Mouse (Mus musculus) CD4-positive, CD25-positive, alpha-beta regulatory T cell, adult 4 months (primary cell): ENCODE results near the gene H13. TPM values are rescaled to one million over a fixed set of nuclear protein-coding genes. Genes with fewer than 3 reads are reported as not detected.
"Not testable (repeated sequence)": the region's sequence is repeated elsewhere in the genome, so short reads cannot be mapped to it uniquely, and the experiment has no call there.

Experiments used
- ATAC-seq: one replicate; pipeline ENCODE4 v1.8.0; 2017
- polyA plus RNA-seq, 2 experiments: library from polyadenylated mRNA; unstranded; fragments of 100-300 nt; shearing (Covaris generic); gene quantifications; one replicate each; pipeline ENCODE4 v1.2.1; 2017

The H13 gene
- polyA plus RNA-seq, 2 experiments from 2014 or later: 76.1 to 76.2 TPM

DNA sequence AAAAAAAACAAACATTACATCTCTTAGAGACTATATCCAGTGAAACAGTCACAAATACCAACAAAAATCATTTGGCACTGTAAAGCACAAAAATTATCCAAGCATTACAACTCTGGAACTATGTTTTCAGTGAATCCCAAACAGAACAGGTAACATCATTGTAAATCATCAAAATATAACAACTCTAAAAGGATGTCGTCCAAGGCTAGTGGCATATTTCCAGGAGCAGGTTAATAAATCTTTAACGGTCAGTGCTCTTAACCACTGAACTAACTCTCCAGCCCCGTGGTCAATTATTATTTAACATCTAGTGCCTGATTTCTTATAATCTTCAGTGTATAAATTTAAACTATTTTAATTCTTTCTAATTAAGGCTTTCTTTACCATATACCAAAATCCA lies 3.1 kb upstream of the H13 start:
- ATAC-seq: not testable (repeated sequence)

GRCm38 (mm10) chr2:152669639-152670484 lies 601 bp downstream of the H13 start:
- peak; percentile 27 for ATAC-seq

- ATAC-seq: peak; percentile 41
These were observed 1.9 kb downstream of the H13 start for GRCm38 (mm10) chr2:152670983-152671641.

GRCm38 (mm10) chr2:152671642-152671999 lies 2.4 kb downstream of the H13 start:
- peak; percentile 72 for ATAC-seq

GRCm38 (mm10) chr2:152672166-152672565 lies 2.9 kb downstream of the H13 start:
- no peak for ATAC-seq

- no peak for ATAC-seq
These were observed 4.9 kb downstream of the H13 start for GRCm38 (mm10) chr2:152674148-152674547.

- ATAC-seq: no peak
These were observed 6.1 kb downstream of the H13 start for GRCm38 (mm10) chr2:152675252-152675791.

- peak; percentile 37 for ATAC-seq
These were observed 9.0 kb downstream of the H13 start for GRCm38 (mm10) chr2:152678302-152678701.

DNA sequence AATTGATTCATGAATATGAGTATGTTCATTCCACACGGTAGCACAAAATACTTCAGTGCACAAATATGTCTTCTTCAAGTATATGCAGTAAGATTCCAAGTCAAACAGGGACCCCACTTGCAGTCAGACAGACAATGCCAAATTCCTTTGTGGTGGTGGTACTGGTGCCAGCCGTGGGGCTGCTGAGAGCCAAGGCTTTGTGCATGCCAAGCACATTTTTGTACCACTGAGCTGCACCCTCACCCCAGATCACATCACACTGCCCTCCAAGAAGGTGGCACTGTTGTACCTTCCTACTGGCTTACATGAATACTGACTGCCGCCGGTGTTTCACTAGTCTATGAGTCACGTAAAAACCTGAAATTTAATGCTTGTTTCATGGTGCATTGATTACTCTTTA lies 9.7 kb downstream of the H13 start:
- ATAC-seq: no peak

- ATAC-seq: no peak
These were observed 10.6 kb downstream of the H13 start for GRCm38 (mm10) chr2:152679701-152680355.

GRCm38 (mm10) chr2:152683086-152683485 lies 13.8 kb downstream of the H13 start:
- ATAC-seq: no peak

DNA sequence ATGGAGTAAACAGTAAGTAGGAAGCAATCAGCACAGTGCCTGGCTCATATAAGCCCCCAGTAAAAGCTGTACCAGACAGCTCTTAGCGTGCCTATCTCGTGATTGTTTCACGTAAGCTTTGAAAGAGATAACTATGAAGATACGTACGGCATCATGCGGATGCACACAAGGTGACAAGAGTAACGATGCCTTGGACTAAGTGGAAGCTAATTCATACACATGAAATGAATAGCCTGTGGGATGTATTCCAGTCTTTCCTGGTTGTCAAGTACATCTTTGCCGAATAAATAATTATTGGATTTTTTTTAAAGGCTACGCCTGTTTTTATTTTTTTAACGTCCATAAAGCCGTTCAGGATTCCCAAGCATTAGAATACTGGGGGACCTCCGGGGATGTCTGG lies 17.1 kb downstream of the H13 start:
- no peak for ATAC-seq

DNA sequence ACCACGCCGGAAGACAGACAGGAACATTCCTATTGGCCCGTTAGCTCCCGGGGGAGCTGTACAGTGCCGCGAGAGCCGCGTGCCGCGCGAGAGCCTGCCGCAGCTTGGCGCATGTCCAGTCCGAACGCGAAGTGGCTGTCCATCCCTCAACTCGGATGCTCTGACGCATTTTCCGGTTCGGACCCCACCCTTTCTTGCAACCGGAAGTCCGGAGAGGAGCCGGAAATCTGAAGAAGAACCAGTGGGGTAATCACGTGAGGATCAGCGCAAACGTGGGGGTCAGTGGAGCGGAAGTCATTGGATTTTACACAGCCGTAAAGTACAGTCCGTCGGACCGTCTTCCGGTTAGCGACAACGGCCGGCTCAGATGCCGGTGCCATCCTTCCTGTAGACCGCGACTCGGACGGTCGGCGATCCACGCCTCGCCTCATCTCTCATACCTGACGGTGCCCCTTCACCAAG lies 17.6 kb downstream of the H13 start, which contains the start of gene Mcts2:
TSS of gene Mcts2 (plus strand) at position 230 of the 462 bp plus-strand sequence.
- ATAC-seq: no peak

DNA sequence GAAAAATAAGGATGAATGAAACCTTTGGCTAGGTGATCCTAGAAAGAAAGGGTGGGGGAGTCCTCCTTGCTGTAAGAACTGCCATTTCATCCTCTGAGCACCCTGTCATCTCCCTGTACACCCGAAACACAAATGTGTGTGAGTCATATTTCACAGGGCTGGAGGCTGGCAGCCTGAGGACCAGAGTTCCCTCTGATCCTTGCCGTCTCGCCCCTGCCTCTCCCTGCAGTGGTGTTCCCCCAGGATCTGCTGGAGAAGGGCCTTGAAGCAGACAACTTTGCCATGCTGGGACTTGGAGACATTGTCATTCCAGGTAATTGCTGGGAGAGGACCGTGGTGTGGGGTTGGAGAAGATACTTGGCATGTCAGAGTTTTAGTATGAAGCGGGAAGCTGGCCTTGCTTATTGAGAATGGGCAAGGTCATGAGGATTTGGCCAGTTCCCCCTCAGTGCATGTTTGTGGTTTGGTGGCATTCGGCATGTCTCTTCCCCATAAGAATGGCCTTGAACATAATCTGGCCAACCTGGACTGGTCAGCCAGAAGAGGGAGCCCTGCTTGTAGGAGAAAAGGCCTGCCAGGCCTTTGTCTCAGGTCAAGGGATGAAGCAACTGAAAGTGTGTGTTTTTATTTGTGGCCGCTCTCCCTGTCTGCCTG lies 22.4 kb downstream of the H13 start:
- ATAC-seq: no peak

DNA sequence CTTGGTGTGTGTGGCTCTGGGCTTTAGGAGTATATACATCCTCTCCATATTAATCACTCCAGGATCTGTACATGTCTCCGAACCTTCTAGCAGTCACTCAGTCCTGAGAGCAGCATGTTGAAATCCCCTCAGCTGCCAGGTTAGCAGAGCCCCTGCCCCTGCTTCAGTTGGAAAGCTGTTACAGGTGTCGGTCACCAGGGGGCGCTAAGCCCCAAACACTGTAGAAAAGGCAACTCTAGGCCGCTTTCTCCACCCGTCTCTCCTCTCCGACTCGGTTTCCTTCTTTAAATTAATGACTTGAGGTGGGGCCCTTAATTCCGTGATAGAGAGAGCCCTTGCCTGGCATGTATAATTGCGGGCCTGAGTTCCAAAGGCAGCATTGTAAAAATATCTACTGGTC lies 24.0 kb downstream of the H13 start:
- ATAC-seq: peak; percentile 66

DNA sequence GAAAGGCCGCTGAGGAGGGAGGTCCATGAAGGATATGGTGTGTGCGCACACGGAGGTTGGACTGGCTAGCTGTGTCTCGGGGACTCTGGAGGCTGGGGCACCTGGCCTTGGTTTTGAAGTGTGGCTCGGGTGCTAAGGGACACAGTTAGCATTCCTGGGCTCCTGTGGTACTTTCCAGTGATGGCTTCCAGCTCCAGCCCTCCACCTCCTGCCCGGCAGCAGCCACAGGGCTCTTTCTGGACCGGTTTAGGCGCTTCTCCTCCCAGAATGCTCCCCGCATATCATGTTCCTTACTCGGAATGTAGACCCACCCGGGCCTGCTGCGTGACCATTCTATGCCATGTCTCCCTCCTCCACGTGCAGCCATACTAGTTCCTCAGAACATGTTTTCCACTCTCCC lies 24.5 kb downstream of the H13 start:
- no peak for ATAC-seq

DNA sequence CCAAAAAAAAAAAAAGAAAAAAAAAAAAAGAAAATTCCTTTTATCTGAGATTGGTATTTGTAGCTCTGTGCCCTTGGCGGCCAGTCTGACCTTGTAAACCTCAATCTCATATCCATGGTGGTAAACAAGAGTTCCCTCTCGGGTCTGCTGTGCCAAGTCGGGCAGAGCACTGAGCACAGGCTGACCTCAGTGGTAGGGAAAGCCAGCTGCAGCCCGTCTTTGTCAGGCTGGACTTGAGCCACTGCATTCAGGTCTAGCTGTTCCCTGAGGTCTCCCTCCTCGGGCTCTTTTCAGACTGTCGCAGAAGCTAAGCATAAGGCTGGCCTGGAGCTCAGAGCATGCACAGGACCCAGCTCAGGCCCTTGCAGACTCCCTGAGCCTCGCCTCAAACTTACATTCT lies 25.4 kb downstream of the H13 start:
- ATAC-seq: no peak

GRCm38 (mm10) chr2:152696016-152696415 lies 26.8 kb downstream of the H13 start:
- no peak for ATAC-seq

GRCm38 (mm10) chr2:152696476-152697164 lies 27.4 kb downstream of the H13 start:
- peak; percentile 90 for ATAC-seq

DNA sequence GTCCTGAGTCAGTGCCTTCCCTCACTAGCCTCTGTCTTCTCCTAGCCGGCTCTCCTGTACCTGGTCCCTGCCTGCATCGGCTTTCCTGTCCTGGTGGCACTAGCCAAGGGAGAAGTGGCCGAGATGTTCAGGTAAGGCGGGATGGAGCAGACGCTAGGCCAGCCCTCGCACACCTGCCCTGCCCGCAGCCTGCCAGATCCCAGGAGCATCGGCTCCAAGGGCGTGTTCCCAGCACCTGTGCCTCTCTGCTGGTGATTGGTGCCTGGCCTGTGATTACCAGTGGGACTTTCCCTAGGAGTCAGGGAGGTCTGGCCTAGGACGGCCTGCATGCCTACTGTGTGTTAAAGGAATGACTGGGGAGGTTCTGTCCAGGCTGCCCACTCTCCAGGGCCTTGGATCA lies 30.9 kb downstream of the H13 start:
- ATAC-seq: no peak

DNA sequence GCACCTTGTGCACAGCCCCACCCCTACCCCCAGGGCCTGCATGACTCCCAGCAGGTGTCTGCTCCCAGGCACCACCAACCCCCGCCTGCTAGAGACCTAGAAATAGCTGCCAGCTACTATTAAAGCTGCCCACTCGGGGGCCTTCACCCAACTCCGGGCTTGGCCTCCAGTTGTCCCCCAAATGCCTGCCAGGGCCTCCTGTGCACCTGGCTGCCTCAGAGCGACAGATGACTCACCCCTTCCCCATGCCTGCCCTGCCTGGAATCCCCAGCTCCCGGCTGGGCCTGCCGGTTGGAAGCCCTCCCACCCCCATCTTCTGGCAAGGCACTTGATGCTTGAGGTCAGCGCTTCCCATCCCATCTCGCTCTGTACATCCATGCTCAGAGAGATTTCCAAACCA lies 31.5 kb downstream of the H13 start:
- ATAC-seq: no peak
